Mouse (Mus musculus) small intestine, adult 2 months (tissue): Measurements from ENCODE around the gene Pdcl3.

Source experiments
- CTCF ChIP-seq: fragments of 200-500 bp; IDR thresholded peaks from 2 replicates; pipeline ENCODE4 v1.5.1; 2012; ENCODE audit warnings: low read depth, mild to moderate bottlenecking, control low read depth, inconsistent platforms, low read length, moderate library complexity, mixed read lengths; ENCODE audit not compliant: insufficient replicate concordance, insufficient read length; ENCODE audit errors: extremely low read depth
- POLR2A ChIP-seq: fragments of 200-500 bp; IDR thresholded peaks from 2 replicates; pipeline ENCODE4 v1.6.1; 2012; ENCODE audit warnings: low read depth, mild to moderate bottlenecking, control low read depth, inconsistent platforms, low read length, moderate library complexity

DNA sequence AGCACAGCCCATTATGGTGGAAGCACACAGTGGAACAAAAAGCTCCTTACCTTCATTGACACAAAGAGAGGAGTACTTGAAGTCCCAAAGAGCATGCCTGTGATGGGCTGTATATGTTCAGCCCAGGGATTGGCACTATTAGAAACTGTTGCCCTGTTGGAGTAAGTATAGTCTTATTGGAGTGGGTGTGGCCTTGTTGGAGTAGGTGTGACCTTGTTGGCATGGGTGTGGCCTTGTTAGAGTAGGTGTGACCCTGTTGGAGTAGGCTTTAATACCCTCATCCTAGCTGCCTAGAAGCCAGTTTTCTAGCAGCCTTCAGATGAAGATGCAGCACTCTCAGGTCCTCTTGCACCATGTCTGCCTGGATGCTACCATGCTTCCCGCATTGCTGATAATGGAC lies 16.3 kb upstream of the Pdcl3 start:
- no peak for TF ChIP-seq CTCF
- TF ChIP-seq POLR2A, result no peak
